Mouse (Mus musculus) hindbrain, embryonic 15.5 days (tissue): ENCODE data around the gene Olfr635. TPM values are rescaled to one million over a fixed set of nuclear protein-coding genes. Genes with fewer than 3 reads are reported as not detected.

Source experiments
- ATAC-seq: fragments of 200-750 bp; cut with Nextera tagmentation; 2 replicates; pipeline ENCODE4 v1.8.0; 2017; ENCODE audit warnings: low read depth, moderate number of reproducible peaks, moderate TSS enrichment; ENCODE audit not compliant: low FRiP score
- H3K27ac ChIP-seq: fragments of 300-500 bp; sonication (generic); replicated peaks from 2 replicates; pipeline ENCODE4 v1.5.1; 2015; ENCODE audit warnings: mild to moderate bottlenecking, inconsistent platforms
- H3K27me3 ChIP-seq: fragments of 300-500 bp; sonication (generic); 2 replicates; pipeline ENCODE4 v1.6.1; 2015; ENCODE audit warnings: control low read depth, inconsistent platforms
- H3K36me3 ChIP-seq: fragments of 300-500 bp; sonication (generic); 2 replicates; pipeline ENCODE4 v1.6.1; 2015; ENCODE audit warnings: control low read depth, inconsistent platforms
- H3K4me1 ChIP-seq: fragments of 300-500 bp; sonication (generic); replicated peaks from 2 replicates; pipeline ENCODE4 v1.6.1; 2015; ENCODE audit warnings: control low read depth, inconsistent platforms
- H3K4me2 ChIP-seq: fragments of 300-500 bp; sonication (generic); 2 replicates; pipeline ENCODE4 v1.6.1; 2015; ENCODE audit warnings: moderate library complexity, mild to moderate bottlenecking, inconsistent platforms
- H3K4me3 ChIP-seq: fragments of 300-500 bp; sonication (generic); 2 replicates; pipeline ENCODE4 v1.5.1; 2015; ENCODE audit warnings: mild to moderate bottlenecking, inconsistent platforms
- H3K9ac ChIP-seq: fragments of 300-500 bp; sonication (generic); 2 replicates; pipeline ENCODE4 v1.6.1; 2015; ENCODE audit warnings: inconsistent platforms
- H3K9me3 ChIP-seq: fragments of 300-500 bp; sonication (generic); 2 replicates; pipeline ENCODE4 v1.6.1; 2016; ENCODE audit warnings: control low read depth, inconsistent platforms
- WGBS: fragments of 180-500 bp; shearing (Covaris S2); methylation state at CpG from one replicate; pipeline ENCODE4 v1.1.7; 2015; 5-methylcytosine and 5-hydroxymethylcytosine counted together
- polyA plus RNA-seq: library from polyadenylated mRNA; unstranded; fragments of >200 nt; fragmentation: Nextera tagmentation; extraction: Ambion mirVana; gene quantifications from 2 replicates; pipeline ENCODE4 v1.2.1, GENCODE M21; 2015

Olfr635 gene
- polyA plus RNA-seq, 1 experiment from 2014 or later = not detected

GRCm38 (mm10) chr7:104026978-104027377 is 56.0 kb downstream of the Olfr635 start:
- H3K27me3 ChIP-seq = no peaks in the 10 kb centered on the region
- no peak overlapping the region for H3K9ac ChIP-seq
- H3K4me3 ChIP-seq = no peak overlapping the region
- H3K36me3 ChIP-seq = no peaks in the 10 kb centered on the region
- no peaks in the 10 kb centered on the region for H3K4me1 ChIP-seq
- no peak for ATAC-seq
- no peak overlapping the region for H3K4me2 ChIP-seq
- H3K9me3 ChIP-seq = no peaks in the 10 kb centered on the region
- 81% methylated on average over 3 of the region's 3 CpGs for WGBS
- H3K27ac ChIP-seq = no peak overlapping the region

GRCm38 (mm10) chr7:104035145-104035544 is 64.2 kb downstream of the Olfr635 start, which contains the start of gene Olfr641:
Gene Olfr641 (plus strand): TSS chr7:104035445.
- Histone ChIP-seq H3K4me2 (no peak within 1 kb of the TSS), H3K4me1 (no peaks in the 10 kb centered on the region), H3K9ac (no peak within 1 kb of the TSS), H3K9me3 (no peaks in the 10 kb centered on the region), H3K27ac (no peak within 1 kb of the TSS), H3K4me3 (no peak within 1 kb of the TSS), H3K27me3 (no peaks in the 10 kb centered on the region), H3K36me3 (no peaks in the 10 kb centered on the region)
- WGBS = 80% methylated on average over 1 of the region's 1 CpGs
- no peak for ATAC-seq

Other genes with a start within 250 kb of the Olfr635 start
- gene Olfr628, start 240.8 kb upstream of the Olfr635 start, polyA plus RNA-seq = not detected in 2 replicates
- gene Olfr629, start 226.2 kb upstream of the Olfr635 start, polyA plus RNA-seq = not detected in 2 replicates
- gene Olfr630, start 213.8 kb upstream of the Olfr635 start, polyA plus RNA-seq = not detected in 2 replicates
- not detected in 2 replicates for gene Olfr69, start 199.6 kb upstream of the Olfr635 start, polyA plus RNA-seq
- not detected in 2 replicates for gene Olfr68, start 191.5 kb upstream of the Olfr635 start, polyA plus RNA-seq
- gene Olfr67, start 179.3 kb upstream of the Olfr635 start, polyA plus RNA-seq = not detected in 2 replicates
- gene Hbb-bt, start 157.2 kb upstream of the Olfr635 start, polyA plus RNA-seq = 1,494 and 1,956 TPM in 2 replicates
- 4,421 and 5,872 TPM in 2 replicates for gene Hbb-bs, start 143.1 kb upstream of the Olfr635 start, polyA plus RNA-seq
- not detected in 2 replicates for gene Hbb-bh2, start 130.6 kb upstream of the Olfr635 start, polyA plus RNA-seq
- 1.3 and 2.5 TPM in 2 replicates for gene Hbb-bh1, start 128.0 kb upstream of the Olfr635 start, polyA plus RNA-seq
- gene Hbb-y, start 117.9 kb upstream of the Olfr635 start, polyA plus RNA-seq = 123 and 187 TPM in 2 replicates
- gene Olfr66, start 84.9 kb upstream of the Olfr635 start, polyA plus RNA-seq = not detected in 2 replicates
- not detected in 2 replicates for gene Olfr64, start 76.7 kb upstream of the Olfr635 start, polyA plus RNA-seq
- not detected in 2 replicates for gene Olfr65, start 67.7 kb upstream of the Olfr635 start, polyA plus RNA-seq
- gene Olfr631, start 42.3 kb upstream of the Olfr635 start, polyA plus RNA-seq = not detected in 2 replicates
- not detected in 2 replicates for gene Olfr632, start 36.8 kb upstream of the Olfr635 start, polyA plus RNA-seq
- gene Olfr633, start 26.7 kb upstream of the Olfr635 start, polyA plus RNA-seq = not detected in 2 replicates
- gene Olfr638, start 27.6 kb downstream of the Olfr635 start, polyA plus RNA-seq = not detected in 2 replicates
- gene Olfr639, start 46.2 kb downstream of the Olfr635 start, polyA plus RNA-seq = 0.03 TPM in 1 of 2 replicates, not detected in the other
- gene Olfr640, start 54.4 kb downstream of the Olfr635 start, polyA plus RNA-seq = not detected in 2 replicates
- gene Olfr641, start 64.3 kb downstream of the Olfr635 start, polyA plus RNA-seq = not detected in 2 replicates
- not detected in 2 replicates for gene Olfr642, start 81.5 kb downstream of the Olfr635 start, polyA plus RNA-seq
- gene 4930516K23Rik, start 90.3 kb downstream of the Olfr635 start, polyA plus RNA-seq = not detected in 2 replicates
- gene Olfr644, start 100.7 kb downstream of the Olfr635 start, polyA plus RNA-seq = not detected in 2 replicates
- gene Olfr645, start 114.3 kb downstream of the Olfr635 start, polyA plus RNA-seq = not detected in 2 replicates
- gene Olfr646, start 133.7 kb downstream of the Olfr635 start, polyA plus RNA-seq = not detected in 2 replicates
- gene Ubqln5, start 158.7 kb downstream of the Olfr635 start, polyA plus RNA-seq = not detected in 2 replicates
- not detected in 2 replicates for gene Olfr643, start 166.3 kb downstream of the Olfr635 start, polyA plus RNA-seq
- not detected in 2 replicates for gene Ubqln3, start 172.1 kb downstream of the Olfr635 start, polyA plus RNA-seq
- not detected in 2 replicates for gene Ubqlnl, start 179.4 kb downstream of the Olfr635 start, polyA plus RNA-seq
- not detected in 2 replicates for gene Olfm5, start 193.7 kb downstream of the Olfr635 start, polyA plus RNA-seq
- gene Olfr648, start 212.2 kb downstream of the Olfr635 start, polyA plus RNA-seq = 0.39 and 0.49 TPM in 2 replicates
- gene Olfr649, start 224.8 kb downstream of the Olfr635 start, polyA plus RNA-seq = not detected in 2 replicates
- 0.16 and 0.37 TPM in 2 replicates for gene Trim6, start 247.6 kb downstream of the Olfr635 start, polyA plus RNA-seq